Mouse (Mus musculus): ENCODE results near the gene Zfp593. TPM values are rescaled to one million over a fixed set of nuclear protein-coding genes. Genes with fewer than 3 reads are reported as not detected.

Zfp593 gene
- polyA plus RNA-seq, 1 experiment from 2014 or later: 15.0 TPM

- peak overlapping the region; percentile 52 for H3K4me3 ChIP-seq (ENCODE audit: low read length)
- peak overlapping the region; percentile 92 for H3K4me2 ChIP-seq (replicated peaks; ENCODE audit: low read depth, low read length)
- peak overlapping the region; percentile 66 for H3K9ac ChIP-seq (replicated peaks; ENCODE audit: low read length)
- ATAC-seq (ENCODE audit: low FRiP score, low TSS enrichment): no peak
- no peak overlapping the region for H3K27ac ChIP-seq (ENCODE audit: low read length)
- peaks cover 65% of the 10 kb centered on the region for H3K27me3 ChIP-seq (ENCODE audit: insufficient read depth, low read length)
- peaks cover 56% of the 10 kb centered on the region for H3K4me1 ChIP-seq (ENCODE audit: insufficient read depth, low read length)
- no peaks in the 10 kb centered on the region for H3K36me3 ChIP-seq (ENCODE audit: insufficient read depth, low read length)
- 13% methylated on average over 10 of the region's 10 CpGs for WGBS
- no peaks in the 10 kb centered on the region for H3K9me3 ChIP-seq (ENCODE audit: low read length)
Observed at GRCm38 (mm10) chr4:134250930-134251240, 5.5 kb upstream of the Zfp593 start.

- peaks cover 55% of the 10 kb centered on the region for H3K4me1 ChIP-seq (ENCODE audit: insufficient read depth, low read length)
- H3K27me3 ChIP-seq (ENCODE audit: insufficient read depth, low read length): peaks cover 65% of the 10 kb centered on the region
- peak overlapping the region; percentile 58; the same call in 1 of the 2 replicates for H3K9ac ChIP-seq (replicated peaks; ENCODE audit: low read length)
- no peaks in the 10 kb centered on the region for H3K36me3 ChIP-seq (ENCODE audit: insufficient read depth, low read length)
- H3K9me3 ChIP-seq (ENCODE audit: low read length): no peaks in the 10 kb centered on the region
- WGBS: 11% methylated on average over 27 of the region's 27 CpGs
- H3K4me3 ChIP-seq (ENCODE audit: low read length): peak overlapping the region; percentile 52
- peak overlapping the region; percentile 92 for H3K4me2 ChIP-seq (replicated peaks; ENCODE audit: low read depth, low read length)
- ATAC-seq (ENCODE audit: low FRiP score, low TSS enrichment): no peak
- H3K27ac ChIP-seq (ENCODE audit: low read length): no peak overlapping the region
Observed at GRCm38 (mm10) chr4:134250116-134250929, 4.9 kb upstream of the Zfp593 start.

- Histone ChIP-seq H3K36me3 (ENCODE audit: insufficient read depth, low read length) (no peaks in the 10 kb centered on the region), H3K27me3 (ENCODE audit: insufficient read depth, low read length) (peaks cover 65% of the 10 kb centered on the region)
Observed at GRCm38 (mm10) chr4:134249651-134250050, 4.3 kb upstream of the Zfp593 start.

DNA sequence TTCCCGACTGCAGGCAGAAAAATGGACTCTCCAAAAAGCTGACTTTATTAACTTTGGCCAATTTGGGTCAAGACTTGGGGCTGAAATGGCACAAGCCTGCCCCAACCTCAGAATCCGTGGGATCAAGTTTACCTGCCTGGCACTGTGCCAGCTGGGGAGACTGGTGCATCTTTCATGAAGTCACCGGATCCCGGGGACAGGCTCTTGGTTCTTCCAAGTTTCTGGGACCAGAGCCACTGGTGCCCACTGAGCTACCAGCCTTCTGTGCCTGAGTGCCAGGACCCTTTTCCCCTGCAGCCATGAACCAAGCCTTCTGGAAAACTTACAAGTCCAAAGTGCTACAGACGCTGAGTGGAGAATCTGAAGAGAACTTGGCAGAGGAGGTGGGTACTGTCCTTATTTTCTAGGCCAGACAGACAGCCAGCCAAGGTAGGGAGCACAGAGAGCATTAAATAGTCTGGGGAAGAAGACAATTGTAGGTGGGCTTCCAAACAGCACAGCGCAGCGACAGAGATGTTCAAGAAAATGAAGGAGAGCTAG lies 1.4 kb upstream of the Zfp593 start, which contains the start of gene Gm30191:
Gm30191 (plus strand) TSS at position 217 of the 540 bp plus-strand sequence.
- H3K27ac ChIP-seq (ENCODE audit: low read length): no peak within 1 kb of the TSS
- peak within 1 kb of the TSS; percentile 81 for H3K9ac ChIP-seq (replicated peaks; ENCODE audit: low read length)
- peak within 1 kb of the TSS; percentile 79 for H3K4me3 ChIP-seq (ENCODE audit: low read length)
- H3K27me3 ChIP-seq (ENCODE audit: insufficient read depth, low read length): peaks cover 43% of the 10 kb centered on the region
- 0 out of 2 replicates have a peak, but pooled peaks cover 5% of the 10 kb centered on the region for H3K36me3 ChIP-seq (ENCODE audit: insufficient read depth, low read length)
- no peaks in the 10 kb centered on the region for H3K9me3 ChIP-seq (ENCODE audit: low read length)
- peak within 1 kb of the TSS; percentile 95 for H3K4me2 ChIP-seq (replicated peaks; ENCODE audit: low read depth, low read length)
- peaks cover 42% of the 10 kb centered on the region for H3K4me1 ChIP-seq (ENCODE audit: insufficient read depth, low read length)
- WGBS: 79% methylated on average over 7 of the region's 7 CpGs
- no peak for ATAC-seq (ENCODE audit: low FRiP score, low TSS enrichment)

More at GRCm38 (mm10) chr4:134249651-134250050, 4.3 kb upstream of the Zfp593 start:
- Histone ChIP-seq H3K9me3 (ENCODE audit: low read length) (no peaks in the 10 kb centered on the region), H3K27ac (ENCODE audit: low read length) (no peak overlapping the region), H3K9ac (replicated peaks; ENCODE audit: low read length) (peak overlapping the region; percentile 58), H3K4me2 (replicated peaks; ENCODE audit: low read depth, low read length) (peak overlapping the region; percentile 92), H3K4me3 (ENCODE audit: low read length) (peak overlapping the region; percentile 52), H3K4me1 (ENCODE audit: insufficient read depth, low read length) (peaks cover 58% of the 10 kb centered on the region)
- WGBS: under 1% methylated on average over 30 of the region's 30 CpGs
- peak; percentile 21 for ATAC-seq (ENCODE audit: low FRiP score, low TSS enrichment)

- peak overlapping the region; percentile 95 for H3K4me2 ChIP-seq (replicated peaks; ENCODE audit: low read depth, low read length)
- 42% methylated on average over 4 of the region's 4 CpGs for WGBS
Observed at GRCm38 (mm10) chr4:134246256-134246655, 864 bp upstream of the Zfp593 start.

GRCm38 (mm10) chr4:134243516-134244250 lies 1.7 kb downstream of the Zfp593 start, which contains the start of gene E130218I03Rik:
TSS of gene E130218I03Rik (plus strand) at chr4:134243662.
- Histone ChIP-seq H3K4me2 (replicated peaks; ENCODE audit: low read depth, low read length) (peak within 1 kb of the TSS; percentile 95), H3K36me3 (ENCODE audit: insufficient read depth, low read length) (0 out of 2 replicates have a peak, but pooled peaks cover 5% of the 10 kb centered on the region), H3K9ac (replicated peaks; ENCODE audit: low read length) (peak within 1 kb of the TSS; percentile 81), H3K9me3 (ENCODE audit: low read length) (no peaks in the 10 kb centered on the region), H3K27ac (ENCODE audit: low read length) (no peak within 1 kb of the TSS), H3K4me3 (ENCODE audit: low read length) (peak within 1 kb of the TSS; percentile 79; the same call in 1 of the 2 replicates), H3K4me1 (ENCODE audit: insufficient read depth, low read length) (peaks cover 19% of the 10 kb centered on the region), H3K27me3 (ENCODE audit: insufficient read depth, low read length) (peaks cover 18% of the 10 kb centered on the region)
- ATAC-seq (ENCODE audit: low FRiP score, low TSS enrichment): no peak
- 91% methylated on average over 17 of the region's 17 CpGs for WGBS

More at GRCm38 (mm10) chr4:134246256-134246655, 864 bp upstream of the Zfp593 start:
- Histone ChIP-seq H3K9me3 (ENCODE audit: low read length) (no peaks in the 10 kb centered on the region), H3K4me3 (ENCODE audit: low read length) (no peak overlapping the region), H3K36me3 (ENCODE audit: insufficient read depth, low read length) (0 out of 2 replicates have a peak, but pooled peaks cover 5% of the 10 kb centered on the region), H3K27me3 (ENCODE audit: insufficient read depth, low read length) (peaks cover 38% of the 10 kb centered on the region), H3K4me1 (ENCODE audit: insufficient read depth, low read length) (peaks cover 36% of the 10 kb centered on the region), H3K27ac (ENCODE audit: low read length) (no peak overlapping the region), H3K9ac (replicated peaks; ENCODE audit: low read length) (no peak overlapping the region)
- ATAC-seq (ENCODE audit: low FRiP score, low TSS enrichment): no peak

- Histone ChIP-seq H3K4me3 (ENCODE audit: low read length) (peak overlapping the region; percentile 43), H3K9ac (replicated peaks; ENCODE audit: low read length) (peak overlapping the region; percentile 62), H3K4me2 (replicated peaks; ENCODE audit: low read depth, low read length) (peak overlapping the region; percentile 55), H3K4me1 (ENCODE audit: insufficient read depth, low read length) (peaks cover 18% of the 10 kb centered on the region), H3K36me3 (ENCODE audit: insufficient read depth, low read length) (0 out of 2 replicates have a peak, but pooled peaks cover 1% of the 10 kb centered on the region), H3K27me3 (ENCODE audit: insufficient read depth, low read length) (peaks cover 4% of the 10 kb centered on the region; the same call in 1 of the 2 replicates), H3K9me3 (ENCODE audit: low read length) (no peaks in the 10 kb centered on the region), H3K27ac (ENCODE audit: low read length) (no peak overlapping the region)
- ATAC-seq (ENCODE audit: low FRiP score, low TSS enrichment): no peak
- 9% methylated on average over 10 of the region's 10 CpGs for WGBS
Observed at GRCm38 (mm10) chr4:134238686-134239085, 6.7 kb downstream of the Zfp593 start.

- under 1% methylated on average over 18 of the region's 18 CpGs for WGBS
- H3K27me3 ChIP-seq (ENCODE audit: insufficient read depth, low read length): peaks cover 4% of the 10 kb centered on the region; the same call in 1 of the 2 replicates
- no peaks in the 10 kb centered on the region for H3K9me3 ChIP-seq (ENCODE audit: low read length)
- H3K9ac ChIP-seq (replicated peaks; ENCODE audit: low read length): peak within 1 kb of the TSS; percentile 62
- ATAC-seq (ENCODE audit: low FRiP score, low TSS enrichment): peak; percentile 91
- peak within 1 kb of the TSS; percentile 43 for H3K4me3 ChIP-seq (ENCODE audit: low read length)
- peaks cover 18% of the 10 kb centered on the region for H3K4me1 ChIP-seq (ENCODE audit: insufficient read depth, low read length)
- peak within 1 kb of the TSS; percentile 55 for H3K27ac ChIP-seq (ENCODE audit: low read length)
- H3K4me2 ChIP-seq (replicated peaks; ENCODE audit: low read depth, low read length): peak within 1 kb of the TSS; percentile 55
- no peaks in the 10 kb centered on the region for H3K36me3 ChIP-seq (ENCODE audit: insufficient read depth, low read length)
Observed at GRCm38 (mm10) chr4:134238279-134238651, 7.1 kb downstream of the Zfp593 start, which contains the start of gene Cnksr1. TSS of gene Cnksr1 (minus strand) at chr4:134238399.

GRCm38 (mm10) chr4:134237582-134238278 lies 7.7 kb downstream of the Zfp593 start:
- H3K4me1 ChIP-seq (ENCODE audit: insufficient read depth, low read length): peaks cover 18% of the 10 kb centered on the region
- H3K9ac ChIP-seq (replicated peaks; ENCODE audit: low read length): peak overlapping the region; percentile 62
- ATAC-seq (ENCODE audit: low FRiP score, low TSS enrichment): peak; percentile 47
- WGBS: 27% methylated on average over 19 of the region's 19 CpGs
- peaks cover 4% of the 10 kb centered on the region; the same call in 1 of the 2 replicates for H3K27me3 ChIP-seq (ENCODE audit: insufficient read depth, low read length)
- peak overlapping the region; percentile 43 for H3K4me3 ChIP-seq (ENCODE audit: low read length)
- H3K27ac ChIP-seq (ENCODE audit: low read length): peak overlapping the region; percentile 55
- no peaks in the 10 kb centered on the region for H3K9me3 ChIP-seq (ENCODE audit: low read length)
- peak overlapping the region; percentile 55 for H3K4me2 ChIP-seq (replicated peaks; ENCODE audit: low read depth, low read length)
- no peaks in the 10 kb centered on the region for H3K36me3 ChIP-seq (ENCODE audit: insufficient read depth, low read length)

Measured in kidney, embryonic 16.5 days (tissue).